Mouse (Mus musculus) 3134 (cell line): ENCODE data around the gene B230219D22Rik.
A peak's percentile ranks its signal among the peaks of the same experiment; 100 is the strongest.
"Not testable (repeated sequence)": the region's sequence is repeated elsewhere in the genome, so short reads cannot be mapped to it uniquely, and the experiment has no call there.

ENCODE experiments used
- DNase-seq: peaks from one replicate; pipeline ENCODE4 v3.0.0-alpha.2; 2011; ENCODE audit warnings: low spot score; ENCODE audit not compliant: insufficient read length; ENCODE audit errors: extremely low read depth

The B230219D22Rik gene

GRCm38 (mm10) chr13:55692535-55693242 is at the start of gene B230219D22Rik:
Gene B230219D22Rik, plus strand, starts transcription at chr13:55693124.
- DNase-seq = peak; percentile 96

- DNase-seq = no peak
Observed at GRCm38 (mm10) chr13:55644525-55644924, 48.4 kb upstream of the B230219D22Rik start.

- no peak for DNase-seq
Observed at GRCm38 (mm10) chr13:55650098-55650497, 42.8 kb upstream of the B230219D22Rik start.

- DNase-seq = no peak
Observed at GRCm38 (mm10) chr13:55650980-55651379, 41.9 kb upstream of the B230219D22Rik start.

GRCm38 (mm10) chr13:55668550-55668949 is 24.4 kb upstream of the B230219D22Rik start:
- DNase-seq = no peak

- DNase-seq = no peak
Observed at GRCm38 (mm10) chr13:55672711-55673110, 20.2 kb upstream of the B230219D22Rik start.

- DNase-seq = no peak
Observed at GRCm38 (mm10) chr13:55677364-55677763, 15.6 kb upstream of the B230219D22Rik start.

GRCm38 (mm10) chr13:55682201-55682600 is 10.7 kb upstream of the B230219D22Rik start:
- no peak for DNase-seq

- DNase-seq = no peak
Observed at GRCm38 (mm10) chr13:55683581-55683980, 9.3 kb upstream of the B230219D22Rik start.

- no peak for DNase-seq
Observed at GRCm38 (mm10) chr13:55686107-55686633, 6.8 kb upstream of the B230219D22Rik start.

- no peak for DNase-seq
Observed at GRCm38 (mm10) chr13:55687927-55688602, 4.9 kb upstream of the B230219D22Rik start.

GRCm38 (mm10) chr13:55693243-55693721 is 358 bp downstream of the B230219D22Rik start:
- peak; percentile 62 for DNase-seq

GRCm38 (mm10) chr13:55694110-55694509 is 1.2 kb downstream of the B230219D22Rik start:
- DNase-seq = no peak

GRCm38 (mm10) chr13:55695989-55696388 is 3.1 kb downstream of the B230219D22Rik start:
- not testable (repeated sequence) for DNase-seq

- DNase-seq = no peak
Observed at GRCm38 (mm10) chr13:55704301-55704700, 11.4 kb downstream of the B230219D22Rik start.

GRCm38 (mm10) chr13:55712846-55713245 is 19.9 kb downstream of the B230219D22Rik start:
- no peak for DNase-seq

GRCm38 (mm10) chr13:55714501-55715166 is 21.7 kb downstream of the B230219D22Rik start, which contains the start of gene Txndc15:
Gene Txndc15, plus strand, starts transcription at chr13:55714650.
- DNase-seq = peak; percentile 85

GRCm38 (mm10) chr13:55715167-55715512 is 22.2 kb downstream of the B230219D22Rik start:
- DNase-seq = no peak

- no peak for DNase-seq
Observed at GRCm38 (mm10) chr13:55715908-55716510, 23.1 kb downstream of the B230219D22Rik start.

GRCm38 (mm10) chr13:55721516-55721915 is 28.6 kb downstream of the B230219D22Rik start:
- no peak for DNase-seq

GRCm38 (mm10) chr13:55721995-55722394 is 29.1 kb downstream of the B230219D22Rik start:
- no peak for DNase-seq
